Mouse (Mus musculus) MEL (cell line): Measurements from ENCODE around the gene Slc22a15. TPM values are rescaled to one million over a fixed set of nuclear protein-coding genes. Genes with fewer than 3 reads are reported as not detected.

Experiments used
- DNase-seq: peaks from one replicate; pipeline ENCODE4 v3.0.0; 2011; ENCODE audit warnings: low read depth, low spot score
- H3K27ac ChIP-seq: 2 replicates; pipeline ENCODE4 v1.5.1; 2012; ENCODE audit warnings: low read depth, mild to moderate bottlenecking, control low read depth, low read length, moderate library complexity; ENCODE audit not compliant: control insufficient read depth
- H3K27me3 ChIP-seq, 2 experiments: fragments of 150-350 bp in 1 of 2; sonication (generic) in 1 of 2; 2 replicates each; pipeline ENCODE4 v1.6.1; 2012; ENCODE audit warnings: low read length in 2 of 2, mild to moderate bottlenecking in 2 of 2, improper control_type of control experiment in 1 of 2, moderate library complexity in 1 of 2; ENCODE audit not compliant: insufficient read depth in 2 of 2, control insufficient read depth in 1 of 2
- H3K36me3 ChIP-seq, 2 experiments: 2 replicates each; pipeline ENCODE4 v1.6.1; 2012 to 2014; ENCODE audit warnings: low read length in 2 of 2, improper control_type of control experiment in 1 of 2, inconsistent platforms in 1 of 2, mild to moderate bottlenecking in 1 of 2; ENCODE audit not compliant: insufficient read depth in 2 of 2, control insufficient read depth in 1 of 2
- H3K4me1 ChIP-seq, 2 experiments: fragments of 150-350 bp in 1 of 2; sonication (generic) in 1 of 2; 2 replicates each; pipeline ENCODE4 v1.6.1; 2012; ENCODE audit warnings: low read length in 2 of 2, improper control_type of control experiment in 1 of 2, mild to moderate bottlenecking in 1 of 2; ENCODE audit not compliant: insufficient read depth in 2 of 2, control insufficient read depth in 1 of 2
- H3K4me3 ChIP-seq, 2 experiments: fragments of 150-350 bp in 1 of 2; sonication (generic) in 1 of 2; 2 replicates each; pipeline ENCODE4 v1.5.1; 2012; ENCODE audit warnings: low read depth in 2 of 2, low read length in 2 of 2, mild to moderate bottlenecking in 2 of 2, moderate library complexity in 2 of 2, control low read depth in 1 of 2, improper control_type of control experiment in 1 of 2; ENCODE audit not compliant: control insufficient read depth in 1 of 2, insufficient read depth in 1 of 2
- H3K79me2 ChIP-seq: 2 replicates; pipeline ENCODE4 v1.6.1; 2012; ENCODE audit warnings: mild to moderate bottlenecking, low read length, moderate library complexity; ENCODE audit not compliant: control insufficient read depth, poor library complexity, insufficient read depth
- H3K9ac ChIP-seq: 2 replicates; pipeline ENCODE4 v1.6.1; 2012; ENCODE audit warnings: low read depth, mild to moderate bottlenecking, control low read depth, low read length, moderate library complexity; ENCODE audit not compliant: control insufficient read depth, poor library complexity, severe bottlenecking
- H3K9me3 ChIP-seq: fragments of 150-350 bp; sonication (generic); replicated peaks from 2 replicates; pipeline ENCODE4 v1.6.1; 2012; ENCODE audit warnings: mild to moderate bottlenecking, low read length, improper control_type of control experiment, moderate library complexity; ENCODE audit not compliant: insufficient read depth
- CHD1 ChIP-seq: IDR thresholded peaks from 2 replicates; pipeline ENCODE4 v1.6.1; 2012; ENCODE audit warnings: low read depth, mild to moderate bottlenecking, inconsistent platforms, low read length, improper control_type of control experiment
- ELF1 ChIP-seq: IDR thresholded peaks from 2 replicates; pipeline ENCODE4 v1.6.1; 2014; ENCODE audit warnings: low read depth, mild to moderate bottlenecking, inconsistent platforms, low read length, improper control_type of control experiment, moderate library complexity
- EP300 ChIP-seq, 2 experiments: IDR thresholded peaks; 2 replicates each; pipeline ENCODE4 v1.6.1; 2011; ENCODE audit warnings: improper control_type of control experiment in 2 of 2, low read length in 2 of 2, low read depth in 1 of 2, mild to moderate bottlenecking in 1 of 2
- GABPA ChIP-seq: IDR thresholded peaks from 2 replicates; pipeline ENCODE4 v1.6.1; 2012; ENCODE audit warnings: low read depth, mild to moderate bottlenecking, inconsistent platforms, low read length, improper control_type of control experiment, moderate library complexity
- GATA1 ChIP-seq: IDR thresholded peaks from 2 replicates; pipeline ENCODE4 v1.6.1; 2011; ENCODE audit warnings: low read depth, low read length, improper control_type of control experiment
- JUND ChIP-seq: IDR thresholded peaks from 2 replicates; pipeline ENCODE4 v1.6.1; 2011; ENCODE audit warnings: low read depth, mild to moderate bottlenecking, improper control_type of control experiment, low read length
- MAFK ChIP-seq: IDR thresholded peaks from 2 replicates; pipeline ENCODE4 v1.6.1; 2011; ENCODE audit warnings: low read depth, mild to moderate bottlenecking, low read length, improper control_type of control experiment, borderline replicate concordance
- MAX ChIP-seq: IDR thresholded peaks from 2 replicates; pipeline ENCODE4 v1.6.1; 2011; ENCODE audit warnings: low read length, improper control_type of control experiment
- MXI1 ChIP-seq: IDR thresholded peaks from 2 replicates; pipeline ENCODE4 v1.6.1; 2011; ENCODE audit warnings: mild to moderate bottlenecking, low read depth, low read length, improper control_type of control experiment
- MYC ChIP-seq: IDR thresholded peaks from 2 replicates; pipeline ENCODE4 v1.6.1; 2011; ENCODE audit warnings: low read depth, mild to moderate bottlenecking, low read length, improper control_type of control experiment, moderate library complexity
- NRF1 ChIP-seq: IDR thresholded peaks from 2 replicates; pipeline ENCODE4 v1.6.1; 2014; ENCODE audit warnings: low read depth, mild to moderate bottlenecking, inconsistent platforms, low read length, improper control_type of control experiment, moderate library complexity; ENCODE audit not compliant: poor library complexity, insufficient read depth, severe bottlenecking
- POLR2A ChIP-seq, 2 experiments: IDR thresholded peaks; 2 replicates each; pipeline ENCODE4 v1.6.1; 2011 to 2012; ENCODE audit warnings: low read length in 2 of 2, mild to moderate bottlenecking in 2 of 2, control low read depth in 1 of 2, improper control_type of control experiment in 1 of 2, low read depth in 1 of 2, moderate library complexity in 1 of 2; ENCODE audit not compliant: control insufficient read depth in 1 of 2, insufficient read depth in 1 of 2, poor library complexity in 1 of 2
- RAD21 ChIP-seq: IDR thresholded peaks from 2 replicates; pipeline ENCODE4 v1.6.1; 2011; ENCODE audit warnings: mild to moderate bottlenecking, low read depth, low read length, improper control_type of control experiment
- RCOR1 ChIP-seq: IDR thresholded peaks from 2 replicates; pipeline ENCODE4 v1.6.1; 2012; ENCODE audit warnings: low read depth, mild to moderate bottlenecking, inconsistent platforms, low read length, improper control_type of control experiment
- TAL1 ChIP-seq: IDR thresholded peaks from 2 replicates; pipeline ENCODE4 v1.6.1; 2012; ENCODE audit warnings: mild to moderate bottlenecking, inconsistent platforms, low read length, moderate library complexity, mixed read lengths
- UBTF ChIP-seq: IDR thresholded peaks from 2 replicates; pipeline ENCODE4 v1.6.1; 2012; ENCODE audit warnings: low read depth, mild to moderate bottlenecking, inconsistent platforms, low read length, improper control_type of control experiment, moderate library complexity, borderline replicate concordance; ENCODE audit not compliant: insufficient read depth
- USF1 ChIP-seq: IDR thresholded peaks from 2 replicates; pipeline ENCODE4 v1.6.1; 2014; ENCODE audit warnings: low read depth, mild to moderate bottlenecking, inconsistent platforms, low read length, improper control_type of control experiment, moderate library complexity
- USF2 ChIP-seq, 2 experiments: IDR thresholded peaks; 2 replicates each; pipeline ENCODE4 v1.6.1; 2011 to 2012; ENCODE audit warnings: improper control_type of control experiment in 2 of 2, low read length in 2 of 2, borderline replicate concordance in 1 of 2, inconsistent platforms in 1 of 2, low read depth in 1 of 2, mild to moderate bottlenecking in 1 of 2; ENCODE audit not compliant: insufficient read depth in 1 of 2
- ZMIZ1 ChIP-seq: IDR thresholded peaks from 2 replicates; pipeline ENCODE4 v1.6.1; 2012; ENCODE audit warnings: low read depth, mild to moderate bottlenecking, inconsistent platforms, low read length, improper control_type of control experiment, moderate library complexity
- ZNF384 ChIP-seq: IDR thresholded peaks from 2 replicates; pipeline ENCODE4 v1.6.1; 2012; ENCODE audit warnings: low read depth, mild to moderate bottlenecking, inconsistent platforms, low read length, improper control_type of control experiment
- polyA plus RNA-seq, 2 experiments: library from polyadenylated mRNA; stranded (reverse) in 1 of 2; unstranded in 1 of 2; fragments of >175 nt in 1 of 2; fragments of >200 nt in 1 of 2; gene quantifications; 2 replicates each; pipeline versions ENCODE4 v1.2.1 to v1.2.4; 2012; ENCODE audit warnings: low replicate concordance in 2 of 2, low read depth in 1 of 2; ENCODE audit not compliant: insufficient read length in 2 of 2, insufficient read depth in 1 of 2, missing spikeins in 1 of 2
- total RNA-seq: library from RNA; depleted of rRNA; stranded (reverse); fragments of 300-350 nt; gene quantifications from 2 replicates; pipeline ENCODE4 v1.2.3, GENCODE M21; 2012

Slc22a15 gene
- total and polyA plus RNA-seq, 3 experiments, result 2.2 to 7.9 TPM; not detected in 1

DNA sequence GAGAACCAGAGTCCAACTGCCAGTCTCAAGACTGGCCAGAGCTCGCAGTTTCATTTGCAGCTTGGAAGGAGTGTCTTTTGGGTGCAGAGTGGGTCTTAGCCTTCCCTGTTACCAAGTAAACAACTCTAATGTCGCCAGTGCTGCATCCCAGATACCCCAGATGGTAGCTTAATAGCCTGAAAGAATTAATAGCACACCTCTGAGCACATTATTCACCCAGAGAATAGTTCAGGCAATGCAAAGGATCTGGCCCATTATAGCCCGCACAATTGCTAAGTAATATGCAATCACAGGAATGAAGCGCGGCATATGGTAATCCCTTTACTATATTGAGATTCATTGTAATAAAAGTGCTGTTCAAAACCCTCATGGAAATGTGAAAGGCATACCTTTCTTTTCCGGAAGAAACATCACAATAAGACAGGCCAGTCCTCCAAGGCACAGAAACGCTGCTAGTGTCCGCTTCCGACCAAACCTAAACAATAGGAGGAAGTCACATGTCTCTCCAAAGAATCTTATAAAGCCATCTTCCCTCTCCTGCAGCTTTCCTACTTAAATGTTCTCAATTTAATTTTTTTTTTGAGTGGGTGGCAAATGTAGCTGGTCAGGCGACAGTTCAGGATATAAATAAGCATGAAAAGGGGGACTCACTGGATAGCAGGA is 48.9 kb downstream of the Slc22a15 start:
- Histone ChIP-seq H3K36me3 (no peaks in the 10 kb centered on the region), H3K79me2 (no peaks in the 10 kb centered on the region), H3K9ac (no peak overlapping the region), H3K27me3 (no peaks in the 10 kb centered on the region), H3K27ac (no peak overlapping the region), H3K4me1 (no peaks in the 10 kb centered on the region), H3K4me3 (no peak overlapping the region), H3K9me3 (no peaks in the 10 kb centered on the region)
- TF ChIP-seq RCOR1 (no peak), MXI1 (no peak), POLR2A (IDR thresholded peaks at IDR 0.05; ENCODE audit: control insufficient read depth in 1 of 2, insufficient read depth in 1 of 2, low read depth in 1 of 2, low read length in 2 of 2, poor library complexity in 1 of 2) (no peak), GATA1 (no peak), ZNF384 (no peak), USF2 (IDR thresholded peaks at IDR 0.05; ENCODE audit: borderline replicate concordance in 1 of 2, insufficient read depth in 1 of 2, low read depth in 1 of 2, low read length in 2 of 2) (no peak), ZMIZ1 (no peak), JUND (no peak), RAD21 (no peak), EP300 (IDR thresholded peaks at IDR 0.05; ENCODE audit: low read depth in 1 of 2, low read length in 2 of 2) (no peak), MYC (no peak)
- no peak for DNase-seq

DNA sequence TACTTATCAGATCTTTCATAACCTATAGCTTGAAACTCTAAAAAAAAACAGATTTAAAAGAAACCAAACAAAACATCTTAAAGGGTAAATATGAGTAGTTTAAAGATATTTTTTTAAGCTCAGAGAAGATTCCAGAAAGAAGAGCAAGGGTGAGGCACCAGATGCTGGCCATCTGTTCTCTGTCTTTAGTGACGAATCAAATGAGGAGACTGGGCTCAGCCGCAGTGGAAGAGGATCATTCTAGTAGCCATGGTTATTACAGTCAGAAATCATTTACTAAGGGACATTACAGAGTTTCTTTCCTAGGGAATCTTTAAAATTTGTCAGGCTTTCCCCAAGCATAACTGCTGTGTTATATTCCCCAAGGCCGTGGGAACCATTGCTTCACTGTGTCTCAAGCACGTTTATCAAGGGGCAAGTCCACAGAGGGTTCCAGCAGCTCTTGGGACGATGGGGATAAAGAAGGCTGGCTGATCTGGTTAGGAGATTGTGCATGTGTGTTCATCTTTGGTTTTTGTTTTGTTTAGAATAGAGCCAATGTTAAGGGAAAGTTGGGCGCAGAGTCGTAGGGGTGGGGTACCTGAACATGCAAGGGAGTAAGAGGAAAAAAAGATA is 51.1 kb downstream of the Slc22a15 start:
- no peak overlapping the region for H3K27ac ChIP-seq
- H3K36me3 ChIP-seq, result no peaks in the 10 kb centered on the region
- no peaks in the 10 kb centered on the region for H3K27me3 ChIP-seq
- no peak overlapping the region for H3K9ac ChIP-seq
- no peaks in the 10 kb centered on the region for H3K9me3 ChIP-seq
- no peak overlapping the region for H3K4me3 ChIP-seq
- no peaks in the 10 kb centered on the region for H3K79me2 ChIP-seq
- TF ChIP-seq RCOR1 (no peak), ELF1 (no peak), MAX (no peak), NRF1 (no peak), GABPA (no peak), CHD1 (no peak), POLR2A (IDR thresholded peaks at IDR 0.05; ENCODE audit: control insufficient read depth in 1 of 2, insufficient read depth in 1 of 2, low read depth in 1 of 2, low read length in 2 of 2, poor library complexity in 1 of 2) (no peak), UBTF (no peak), MXI1 (no peak), MAFK (no peak), TAL1 (no peak), USF1 (no peak)
- DNase-seq, result no peak
- H3K4me1 ChIP-seq, result no peaks in the 10 kb centered on the region
